Mouse (Mus musculus): ENCODE results near the gene Ptpn9. TPM values are rescaled to one million over a fixed set of nuclear protein-coding genes. Genes with fewer than 3 reads are reported as not detected.

The Ptpn9 gene
- total RNA-seq, 2 experiments from 2014 or later, result 9.1 to 10.6 TPM

Other genes starting within 250 kb of the Ptpn9 start
- gene Lingo1, start 198.5 kb upstream of the Ptpn9 start, total RNA-seq (2015), result not detected in 2 replicates
- gene Lingo1, start 198.5 kb upstream of the Ptpn9 start, total RNA-seq (2017), result not detected in 2 replicates
- not detected in 2 replicates for gene Odf3l1, start 130.2 kb upstream of the Ptpn9 start, total RNA-seq (2015)
- gene Odf3l1, start 130.2 kb upstream of the Ptpn9 start, total RNA-seq (2017), result not detected in 2 replicates
- not detected in 2 replicates for gene Cspg4, start 129.9 kb upstream of the Ptpn9 start, total RNA-seq (2015)
- not detected in 2 replicates for gene Cspg4, start 129.9 kb upstream of the Ptpn9 start, total RNA-seq (2017)
- 3.3 TPM in 2 replicates for gene Snx33, start 66.6 kb upstream of the Ptpn9 start, total RNA-seq (2015)
- gene Snx33, start 66.6 kb upstream of the Ptpn9 start, total RNA-seq (2017), result 2.8 TPM in 2 replicates
- 138 and 147 TPM in 2 replicates for gene Imp3, start 57.4 kb upstream of the Ptpn9 start, total RNA-seq (2015)
- 68.5 and 77.3 TPM in 2 replicates for gene Imp3, start 57.4 kb upstream of the Ptpn9 start, total RNA-seq (2017)
- 10.3 and 12.1 TPM in 2 replicates for gene Snupn, start 44.0 kb upstream of the Ptpn9 start, total RNA-seq (2015)
- gene Snupn, start 44.0 kb upstream of the Ptpn9 start, total RNA-seq (2017), result 9.0 and 9.4 TPM in 2 replicates
- 81.5 and 89.2 TPM in 2 replicates for gene Sin3a, start 77.1 kb downstream of the Ptpn9 start, total RNA-seq (2015)
- gene Sin3a, start 77.1 kb downstream of the Ptpn9 start, total RNA-seq (2017), result 81.3 and 127 TPM in 2 replicates
- 42.4 and 53.8 TPM in 2 replicates for gene Man2c1, start 135.8 kb downstream of the Ptpn9 start, total RNA-seq (2015)
- 50.6 and 61.7 TPM in 2 replicates for gene Man2c1, start 135.8 kb downstream of the Ptpn9 start, total RNA-seq (2017)
- 3.5 and 4.1 TPM in 2 replicates for gene Neil1, start 153.4 kb downstream of the Ptpn9 start, total RNA-seq (2015)
- 2.4 and 4.9 TPM in 2 replicates for gene Neil1, start 153.4 kb downstream of the Ptpn9 start, total RNA-seq (2017)
- gene Commd4, start 163.4 kb downstream of the Ptpn9 start, total RNA-seq (2015), result 74.4 and 76.3 TPM in 2 replicates
- gene Commd4, start 163.4 kb downstream of the Ptpn9 start, total RNA-seq (2017), result 92.0 and 128 TPM in 2 replicates
- gene Trcg1, start 241.6 kb downstream of the Ptpn9 start, total RNA-seq (2015), result not detected in 2 replicates
- not detected in 2 replicates for gene Trcg1, start 241.6 kb downstream of the Ptpn9 start, total RNA-seq (2017)

Measured in megakaryocyte progenitor cell, adult 5-6 weeks (primary cell).